8 mouse cellular contexts compared by ENCODE assay signal in the genomic region with DNA sequence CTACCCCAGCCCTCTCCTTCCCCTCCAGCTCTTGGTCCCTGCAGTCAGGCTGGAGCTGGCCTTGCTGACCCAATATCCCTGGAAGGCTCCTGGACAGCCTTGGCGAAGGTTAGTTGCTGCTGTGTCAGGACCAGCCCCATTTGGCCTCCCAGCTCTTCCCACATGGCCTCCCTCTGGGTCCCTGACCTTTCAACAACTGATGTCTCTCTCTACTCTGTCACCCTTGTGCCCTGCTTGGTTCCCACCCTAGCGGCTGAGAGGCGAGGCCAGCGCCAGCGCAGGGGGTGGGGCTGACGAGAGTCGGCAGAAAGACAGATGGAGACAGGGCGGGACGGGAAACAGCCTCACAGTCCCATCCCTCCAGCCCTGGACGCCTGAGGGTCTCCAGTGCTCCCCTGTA. TPM values are rescaled to one million over a fixed set of nuclear protein-coding genes. Genes with fewer than 3 reads are reported as not detected.
DNase-seq lines count a peak whose midpoint lies in the region; ATAC-seq and TF ChIP-seq lines count a peak whose summit lies in the region.

A gene (plus strand): TSS at position 346 of the 400 bp plus-strand sequence.

- no peaks in the 10 kb centered on the region for H3K9me3 ChIP-seq in heart, embryonic 15.5 days (replicated peaks)
- H3K9me3 ChIP-seq in kidney, postnatal 0 days (replicated peaks; ENCODE audit: low read length), result no peaks in the 10 kb centered on the region

- peak; percentile 46 to 70 for DNase-seq in CD8-positive naive resting alpha-beta T cell, adult 2 months (ENCODE audit: low read depth in 2 of 2, low spot score in 2 of 2)
- peak; percentile 93 for DNase-seq in adrenal gland, postnatal 36 days
- DNase-seq in kidney, postnatal 0 days (ENCODE audit: low spot score), result peak; percentile 53
- peak; percentile 74 for DNase-seq in lung, postnatal 25 days (ENCODE audit: low spot score)
- peak; percentile 87 to 89 for DNase-seq in thymus, postnatal 10 days (ENCODE audit: low spot score in 2 of 2)
- DNase-seq in left cerebral cortex, adult 18-20 months (ENCODE audit: low spot score in 2 of 2), result no peak
- no peak for DNase-seq in left cerebral cortex, adult 9 months (ENCODE audit: low spot score in 2 of 2)

- peak within 1 kb of the TSS; percentile 47 for H3K9ac ChIP-seq in heart, embryonic 15.5 days
- H3K9ac ChIP-seq in kidney, postnatal 0 days (ENCODE audit: low read depth, low read length), result peak within 1 kb of the TSS; percentile 41

- 3% methylated on average over 10 of the region's 10 CpGs for WGBS in heart, embryonic 15.5 days
- 12% methylated on average over 10 of the region's 10 CpGs for WGBS in kidney, postnatal 0 days

- no peaks in the 10 kb centered on the region for H3K27me3 ChIP-seq in heart, embryonic 15.5 days
- no peaks in the 10 kb centered on the region for H3K27me3 ChIP-seq in kidney, postnatal 0 days (ENCODE audit: insufficient read depth, low read length)

- H3K27ac ChIP-seq in heart, embryonic 15.5 days, result peak within 1 kb of the TSS; percentile 95
- H3K27ac ChIP-seq in kidney, postnatal 0 days, result peak within 1 kb of the TSS; percentile 84

- no peak for TF ChIP-seq CTCF in kidney, postnatal 0 days (IDR thresholded peaks at IDR 0.05; ENCODE audit: low read depth)

- peak within 1 kb of the TSS; percentile 49 for H3K4me2 ChIP-seq in heart, embryonic 15.5 days
- peak within 1 kb of the TSS; percentile 40 for H3K4me2 ChIP-seq in kidney, postnatal 0 days (ENCODE audit: low read length)

- peak within 1 kb of the TSS; percentile 35 for H3K4me3 ChIP-seq in heart, embryonic 15.5 days
- H3K4me3 ChIP-seq in kidney, postnatal 0 days (replicated peaks; ENCODE audit: low read depth, low read length), result no peak within 1 kb of the TSS

- H3K36me3 ChIP-seq in heart, embryonic 15.5 days, result peaks cover 35% of the 10 kb centered on the region
- H3K36me3 ChIP-seq in kidney, postnatal 0 days (ENCODE audit: insufficient read depth, low read length), result peaks cover 36% of the 10 kb centered on the region

- H3K4me1 ChIP-seq in heart, embryonic 15.5 days (replicated peaks), result peaks cover 56% of the 10 kb centered on the region
- peaks cover 18% of the 10 kb centered on the region for H3K4me1 ChIP-seq in kidney, postnatal 0 days (replicated peaks; ENCODE audit: insufficient read depth, low read length)

- ATAC-seq in heart, embryonic 15.5 days (replicated peaks; ENCODE audit: insufficient number of reproducible peaks, insufficient read depth, low FRiP score, low read depth), result peak; percentile 36
- 0 out of 2 replicates have a peak, but pooled peaks have one; percentile 8 for ATAC-seq in kidney, postnatal 0 days (replicated peaks; ENCODE audit: low FRiP score, low read depth)

RNA-seq across cellular contexts. Expression of the gene that starts here (rescaled TPM):
- total RNA-seq in adrenal gland, postnatal 36 days (2021), result 10 to 100 TPM; 53.2 to 53.9 TPM
- 11.3 and 17.9 TPM in 2 replicates for polyA plus RNA-seq in heart, embryonic 15.5 days (2015; fragmentation: Nextera tagmentation; extraction: Ambion mirVana)
- 16.1 and 17.5 TPM in 2 replicates for polyA plus RNA-seq in kidney, postnatal 0 days (2015; fragmentation: Nextera tagmentation; extraction: Ambion mirVana)
- 1 to 10 TPM; 1.1 to 1.5 TPM for total RNA-seq in left cerebral cortex, adult 18-20 months (2021)

Comparison
In these comparisons a context has a peak if more than half of its experiments do, and no peak if none do; other contexts are left out.
1. RNA of the gene that starts here (total RNA-seq): 53.2 to 53.9 TPM in adrenal gland, postnatal 36 days; 1.1 to 1.5 TPM in left cerebral cortex, adult 18-20 months; every median in the first group is over 10 times any median in the second.
2. DNase-seq: peak in CD8-positive naive resting alpha-beta T cell, adult 2 months (2 of 2), adrenal gland, postnatal 36 days (2 of 2), kidney, postnatal 0 days (single experiment), lung, postnatal 25 days (single experiment) and thymus, postnatal 10 days (2 of 2); none in left cerebral cortex, adult 18-20 months (0 of 2) and left cerebral cortex, adult 9 months (0 of 2).